Mouse (Mus musculus) small intestine, adult 2 months (tissue): Measurements from ENCODE around the gene Zc3hc1.
A peak's percentile ranks its signal among the peaks of the same experiment; 100 is the strongest.

Experiments used
- CTCF ChIP-seq: fragments of 200-500 bp; IDR thresholded peaks from 2 replicates; pipeline ENCODE4 v1.5.1; 2012; ENCODE audit warnings: low read depth, mild to moderate bottlenecking, control low read depth, inconsistent platforms, low read length, moderate library complexity, mixed read lengths; ENCODE audit not compliant: insufficient replicate concordance, insufficient read length; ENCODE audit errors: extremely low read depth
- POLR2A ChIP-seq: fragments of 200-500 bp; IDR thresholded peaks from 2 replicates; pipeline ENCODE4 v1.6.1; 2012; ENCODE audit warnings: low read depth, mild to moderate bottlenecking, control low read depth, inconsistent platforms, low read length, moderate library complexity

GRCm38 (mm10) chr6:30390714-30391697 lies at the start of gene Zc3hc1:
- peak; percentile 58; the same call in 1 of the 2 replicates for TF ChIP-seq POLR2A
- TF ChIP-seq CTCF = no peak
